In genomic region chr10:119128035-119128434, GRCm38 (mm10) we compare ENCODE assay signal across 16 mouse cellular contexts.
"Had no signal": no experiment of that assay in that cellular context is flagged by ENCODE, and none has a peak within 500 bp of the region (broad histone marks: within the 10 kb centered on the region; RNA-seq: fewer than 3 reads in every experiment).

No protein-coding gene starts in this region.

- H3K36me3 ChIP-seq: midbrain, embryonic 13.5 days; midbrain, embryonic 15.5 days; neural tube, embryonic 12.5 days; stomach, embryonic 15.5 days had no signal

- H3K9me3 ChIP-seq: midbrain, embryonic 13.5 days; midbrain, embryonic 15.5 days; neural tube, embryonic 12.5 days; stomach, embryonic 15.5 days had no signal

- H3K4me1 ChIP-seq: midbrain, embryonic 15.5 days had no signal

- ATAC-seq: midbrain, embryonic 13.5 days; midbrain, embryonic 15.5 days had no signal

- DNase-seq: lung, adult 18-20 months; lung, embryonic 14.5 days; lung, postnatal 14 days; lung, postnatal 36 days; right cerebral cortex, postnatal 14 days; thymus, adult 2 months; thymus, postnatal 25 days; thymus, postnatal 4 days had no signal

- H3K27ac ChIP-seq: macrophage; midbrain, embryonic 13.5 days; midbrain, embryonic 15.5 days; neural tube, embryonic 12.5 days; stomach, embryonic 15.5 days; stomach, postnatal 0 days had no signal

- H3K27me3 ChIP-seq: megakaryocyte, embryonic 14.5 days; midbrain, embryonic 13.5 days; midbrain, embryonic 15.5 days; neural tube, embryonic 12.5 days; stomach, embryonic 15.5 days had no signal

- H3K9ac ChIP-seq: lung, embryonic 14.5 days; midbrain, embryonic 13.5 days; midbrain, embryonic 15.5 days; neural tube, embryonic 12.5 days; stomach, embryonic 15.5 days had no signal

- H3K4me2 ChIP-seq: lung, embryonic 14.5 days; midbrain, embryonic 11.5 days; midbrain, embryonic 13.5 days; midbrain, embryonic 15.5 days; neural tube, embryonic 12.5 days; stomach, embryonic 15.5 days had no signal

- H3K4me3 ChIP-seq: midbrain, embryonic 13.5 days; midbrain, embryonic 15.5 days; neural tube, embryonic 12.5 days; stomach, embryonic 15.5 days had no signal
